Mouse (Mus musculus) ES-Bruce4 (cell line): ENCODE measurements around the gene Sertad2. TPM values are rescaled to one million over a fixed set of nuclear protein-coding genes. Genes with fewer than 3 reads are reported as not detected.
A peak's percentile ranks its signal among the peaks of the same experiment; 100 is the strongest.

Experiments
- H3K27ac ChIP-seq: 2 replicates; pipeline ENCODE4 v1.5.1; 2012; ENCODE audit warnings: low read length, inconsistent platforms; ENCODE audit not compliant: insufficient read depth
- H3K27me3 ChIP-seq: 2 replicates; pipeline ENCODE4 v1.6.1; 2012; ENCODE audit warnings: mild to moderate bottlenecking, low read length, inconsistent platforms; ENCODE audit not compliant: control insufficient read depth, poor library complexity, insufficient read depth, severe bottlenecking
- H3K36me3 ChIP-seq: 2 replicates; pipeline ENCODE4 v1.6.1; 2012; ENCODE audit warnings: inconsistent platforms, mild to moderate bottlenecking, low read length, moderate library complexity; ENCODE audit not compliant: control insufficient read depth, poor library complexity, insufficient read depth, severe bottlenecking
- H3K4me1 ChIP-seq: one replicate; pipeline ENCODE4 v1.8.1; 2011; ENCODE audit warnings: low read length; ENCODE audit not compliant: control insufficient read depth, insufficient read depth
- H3K4me3 ChIP-seq: 2 replicates; pipeline ENCODE4 v1.5.1; 2011; ENCODE audit warnings: low read depth, mild to moderate bottlenecking, low read length
- H3K9ac ChIP-seq: 2 replicates; pipeline ENCODE4 v1.6.1; 2012; ENCODE audit warnings: low read depth, mild to moderate bottlenecking, inconsistent platforms; ENCODE audit not compliant: poor library complexity, severe bottlenecking
- H3K9me3 ChIP-seq: replicated peaks from 2 replicates; pipeline ENCODE4 v1.6.1; 2012; ENCODE audit warnings: mild to moderate bottlenecking, low read length, inconsistent platforms; ENCODE audit not compliant: control insufficient read depth, poor library complexity, insufficient read depth, severe bottlenecking
- CTCF ChIP-seq: IDR thresholded peaks from one replicate; pipeline ENCODE4 v1.8.1; 2011; ENCODE audit warnings: low read depth, low read length
- EP300 ChIP-seq: IDR thresholded peaks from 2 replicates; pipeline ENCODE4 v1.6.1; 2011; ENCODE audit warnings: low read depth, low read length; ENCODE audit not compliant: insufficient read depth
- POLR2A ChIP-seq: IDR thresholded peaks from one replicate; pipeline ENCODE4 v1.8.1; 2011; ENCODE audit warnings: low read length; ENCODE audit not compliant: insufficient read depth
- polyA plus RNA-seq: library from polyadenylated mRNA; stranded (reverse); fragments of >200 nt; gene quantifications from 2 replicates; pipeline ENCODE4 v1.2.4, GENCODE M21; 2011; ENCODE audit warnings: low read depth; ENCODE audit not compliant: missing spikeins, insufficient read depth, insufficient read length

Sertad2 gene
- polyA plus RNA-seq, 1 experiment, result 23.1 TPM

- Histone ChIP-seq H3K36me3 (no peaks in the 10 kb centered on the region), H3K27ac (no peak overlapping the region), H3K4me1 (peaks cover 10% of the 10 kb centered on the region), H3K4me3 (no peak overlapping the region), H3K9ac (no peak overlapping the region), H3K9me3 (no peaks in the 10 kb centered on the region), H3K27me3 (no peaks in the 10 kb centered on the region)
- TF ChIP-seq CTCF (no peak), EP300 (no peak), POLR2A (no peak)
These were observed 119.8 kb downstream of the Sertad2 start for GRCm38 (mm10) chr11:20662811-20663210.

DNA sequence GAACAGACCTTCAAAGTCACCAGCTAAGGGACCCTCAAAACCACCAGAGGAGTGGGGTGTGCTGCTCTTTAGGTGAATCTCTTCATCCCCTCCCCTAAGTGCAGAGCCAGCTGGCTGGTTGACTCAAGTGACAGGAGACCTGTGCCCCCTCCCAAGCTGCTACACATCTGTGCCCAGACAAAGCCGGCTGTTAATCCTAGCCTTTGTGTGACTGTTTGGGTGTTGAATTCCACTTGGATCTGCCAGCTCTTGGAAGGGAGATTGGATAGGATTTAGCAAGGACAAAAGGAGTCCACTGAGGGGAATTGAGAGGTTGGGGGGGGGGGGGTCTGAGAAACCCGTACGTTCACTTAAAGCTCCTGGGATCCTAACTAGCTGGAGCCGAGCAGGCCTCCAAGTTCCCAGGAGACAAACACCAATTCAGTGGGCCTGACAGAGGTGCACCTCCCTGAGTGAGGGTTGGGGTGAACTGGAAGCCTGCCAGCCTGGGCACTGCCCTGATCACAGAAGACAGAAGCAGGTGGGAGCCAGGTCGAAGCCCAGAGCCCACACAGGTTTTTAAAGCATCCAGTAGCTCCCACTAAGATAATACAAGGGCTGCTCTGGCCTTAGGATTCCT lies 120.6 kb downstream of the Sertad2 start:
- H3K4me1 ChIP-seq, result peaks cover 10% of the 10 kb centered on the region

GRCm38 (mm10) chr11:20664878-20665277 lies 121.8 kb downstream of the Sertad2 start:
- no peaks in the 10 kb centered on the region for H3K9me3 ChIP-seq
- TF ChIP-seq POLR2A (no peak), EP300 (no peak), CTCF (no peak)
- no peak overlapping the region for H3K27ac ChIP-seq
- no peak overlapping the region for H3K9ac ChIP-seq
- no peaks in the 10 kb centered on the region for H3K36me3 ChIP-seq
- peaks cover 10% of the 10 kb centered on the region for H3K4me1 ChIP-seq
- H3K27me3 ChIP-seq, result no peaks in the 10 kb centered on the region
- no peak overlapping the region for H3K4me3 ChIP-seq

More for the DNA sequence above, 120.6 kb downstream of the Sertad2 start:
- Histone ChIP-seq H3K9me3 (no peaks in the 10 kb centered on the region), H3K27ac (no peak overlapping the region), H3K9ac (no peak overlapping the region), H3K4me3 (no peak overlapping the region), H3K36me3 (no peaks in the 10 kb centered on the region), H3K27me3 (no peaks in the 10 kb centered on the region)
- no peak for TF ChIP-seq EP300
- TF ChIP-seq CTCF, result no peak

DNA sequence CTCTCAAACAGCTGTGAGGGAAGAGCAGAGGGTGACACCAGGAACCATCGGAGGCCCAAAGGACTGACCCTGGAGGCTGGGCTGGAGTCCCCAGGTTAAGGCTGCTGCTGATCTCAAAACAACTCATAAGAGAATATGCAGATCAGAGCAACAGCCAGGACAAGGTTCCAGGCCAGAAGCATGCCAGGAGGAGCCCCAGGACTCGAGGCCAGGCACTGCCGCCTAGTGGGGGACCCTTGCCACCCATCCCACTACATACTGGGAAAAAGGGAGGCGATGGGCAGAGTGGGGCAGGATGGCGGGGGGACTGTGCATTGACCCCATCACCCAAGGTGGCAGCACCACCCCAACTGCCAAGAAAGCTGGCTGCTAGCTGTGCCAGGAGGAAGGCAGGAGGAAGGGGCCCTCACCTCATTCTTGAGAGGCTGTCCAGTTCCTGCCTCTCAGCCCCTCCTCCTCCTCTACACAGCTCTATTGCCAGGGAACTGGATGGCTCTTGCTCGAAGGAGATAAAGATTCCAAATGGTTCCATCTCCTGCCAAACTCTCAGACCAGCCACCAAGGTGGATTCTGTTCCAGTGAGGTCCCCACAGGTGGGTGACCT lies 128.8 kb downstream of the Sertad2 start:
- Histone ChIP-seq H3K36me3 (no peaks in the 10 kb centered on the region), H3K4me1 (no peaks in the 10 kb centered on the region), H3K9me3 (no peaks in the 10 kb centered on the region), H3K9ac (no peak overlapping the region), H3K27ac (no peak overlapping the region), H3K4me3 (no peak overlapping the region), H3K27me3 (no peaks in the 10 kb centered on the region)
- peak; percentile 40 for TF ChIP-seq CTCF
- no peak for TF ChIP-seq POLR2A

- Histone ChIP-seq H3K27ac (no peak overlapping the region), H3K27me3 (no peaks in the 10 kb centered on the region), H3K4me1 (no peaks in the 10 kb centered on the region), H3K36me3 (no peaks in the 10 kb centered on the region), H3K9me3 (no peaks in the 10 kb centered on the region), H3K9ac (no peak overlapping the region), H3K4me3 (no peak overlapping the region)
- TF ChIP-seq POLR2A (no peak), EP300 (no peak), CTCF (no peak)
These were observed 129.5 kb downstream of the Sertad2 start for GRCm38 (mm10) chr11:20672513-20672912.

- Histone ChIP-seq H3K27ac (no peak overlapping the region), H3K4me1 (no peaks in the 10 kb centered on the region), H3K4me3 (no peak overlapping the region), H3K36me3 (no peaks in the 10 kb centered on the region), H3K9ac (no peak overlapping the region), H3K27me3 (no peaks in the 10 kb centered on the region), H3K9me3 (no peaks in the 10 kb centered on the region)
- no peak for TF ChIP-seq EP300
- no peak for TF ChIP-seq POLR2A
- no peak for TF ChIP-seq CTCF
These were observed 136.3 kb downstream of the Sertad2 start for GRCm38 (mm10) chr11:20679396-20679795.
